ENCODE assay signal across 15 mouse cellular contexts in the genomic region with DNA sequence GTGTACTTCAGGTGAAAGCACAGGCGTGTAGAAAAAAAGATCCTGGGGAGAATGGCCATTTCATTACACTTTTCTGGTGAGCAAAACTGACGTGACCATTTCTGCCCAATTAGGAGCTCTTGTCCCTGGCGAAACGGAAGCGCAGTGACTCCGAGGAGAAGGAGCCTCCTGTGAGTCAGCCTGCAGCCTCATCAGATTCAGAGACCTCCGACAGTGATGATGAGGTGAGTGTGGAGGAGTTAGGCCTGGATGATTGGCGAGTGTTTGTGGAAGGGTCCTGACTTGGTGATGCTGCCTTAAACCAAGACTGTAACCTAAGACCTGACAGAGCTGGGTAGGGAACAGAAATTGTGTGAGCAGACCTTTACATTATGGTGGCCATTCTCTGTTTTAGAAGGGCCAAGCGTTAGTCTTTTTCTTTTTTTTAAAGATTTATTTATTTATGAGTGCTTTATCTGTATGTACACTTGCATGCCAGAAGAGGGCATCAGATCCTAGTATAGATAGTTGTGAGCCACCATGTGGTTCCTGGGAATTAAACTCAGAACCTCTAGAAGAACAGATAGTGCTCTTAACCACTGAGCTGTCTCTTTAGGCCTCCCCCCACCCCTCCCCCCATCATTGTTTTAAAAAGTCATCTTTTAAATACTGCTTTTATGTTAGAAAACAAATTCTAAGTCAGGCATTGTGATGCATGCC. TPM values are rescaled to one million over a fixed set of nuclear protein-coding genes. Genes with fewer than 3 reads are reported as not detected.
DNase-seq lines count a peak whose midpoint lies in the region; ATAC-seq and TF ChIP-seq lines count a peak whose summit lies in the region.
"Had no signal": no experiment of that assay in that cellular context is flagged by ENCODE, and none has a peak within 500 bp of the region (broad histone marks: within the 10 kb centered on the region; RNA-seq: fewer than 3 reads in every experiment).

No protein-coding gene starts in this region.

- no peaks in the 10 kb centered on the region for H3K9me3 ChIP-seq in heart, embryonic 11.5 days (replicated peaks; ENCODE audit: control insufficient read depth, low read length)
- H3K9me3 ChIP-seq in lung, postnatal 0 days (ENCODE audit: low read length), result no peaks in the 10 kb centered on the region
- no peaks in the 10 kb centered on the region for H3K9me3 ChIP-seq in stomach, postnatal 0 days (ENCODE audit: control insufficient read depth, low read length)
- no peaks in the 10 kb centered on the region for H3K9me3 ChIP-seq in embryonic facial prominence, embryonic 10.5 days
- H3K9me3 ChIP-seq: forebrain, embryonic 12.5 days; G1E; limb, embryonic 13.5 days; megakaryocyte, embryonic 14.5 days; neural tube, embryonic 13.5 days had no signal

- H3K36me3 ChIP-seq in heart, embryonic 11.5 days (ENCODE audit: control insufficient read depth, insufficient read depth, low read length), result no peaks in the 10 kb centered on the region
- no peaks in the 10 kb centered on the region for H3K36me3 ChIP-seq in lung, postnatal 0 days (ENCODE audit: insufficient read depth, low read length)
- 0 out of 2 replicates have a peak, but pooled peaks cover 2% of the 10 kb centered on the region for H3K36me3 ChIP-seq in stomach, postnatal 0 days (ENCODE audit: control insufficient read depth, insufficient read depth, low read length)
- peaks cover 76% of the 10 kb centered on the region for H3K36me3 ChIP-seq in embryonic facial prominence, embryonic 10.5 days (replicated peaks)

- peak; percentile 52 for DNase-seq in heart, adult 11 months
- DNase-seq in lung, postnatal 0 days (ENCODE audit: low spot score), result peak; percentile 42
- DNase-seq in lung, adult 18-20 months, result no peak
- peak; percentile 47 for DNase-seq in ZHBTc4 (ENCODE audit: low read depth, low spot score)
- DNase-seq in stomach, postnatal 0 days (ENCODE audit: low spot score), result no peak
- DNase-seq in embryonic facial prominence, embryonic 10.5 days (ENCODE audit: low spot score), result no peak
- DNase-seq in urinary bladder, postnatal 14 days (ENCODE audit: low spot score), result no peak
- DNase-seq: adrenal gland, adult 8-10 months; gastrocnemius, postnatal 25 days had no signal

- no peak overlapping the region for H3K4me2 ChIP-seq in heart, embryonic 11.5 days
- H3K4me2 ChIP-seq in lung, postnatal 0 days (replicated peaks; ENCODE audit: low read depth, low read length), result no peak overlapping the region
- H3K4me2 ChIP-seq in stomach, postnatal 0 days (replicated peaks; ENCODE audit: low read depth), result no peak overlapping the region
- H3K4me2 ChIP-seq: forebrain, embryonic 12.5 days; limb, embryonic 13.5 days; neural tube, embryonic 13.5 days had no signal

- no peak overlapping the region for H3K4me3 ChIP-seq in heart, embryonic 11.5 days (ENCODE audit: low read depth, low read length)
- no peak overlapping the region for H3K4me3 ChIP-seq in lung, postnatal 0 days (ENCODE audit: low read depth, low read length)
- no peak overlapping the region for H3K4me3 ChIP-seq in stomach, postnatal 0 days (ENCODE audit: low read depth, low read length)
- no peak overlapping the region for H3K4me3 ChIP-seq in embryonic facial prominence, embryonic 10.5 days
- H3K4me3 ChIP-seq: forebrain, embryonic 12.5 days; limb, embryonic 13.5 days; megakaryocyte, embryonic 14.5 days; neural tube, embryonic 13.5 days had no signal

- peak; percentile 50 for TF ChIP-seq CTCF in lung, postnatal 0 days (IDR thresholded peaks at IDR 0.05)
- peak; percentile 59 for TF ChIP-seq CTCF in stomach, postnatal 0 days (IDR thresholded peaks at IDR 0.05; ENCODE audit: low read depth)

- H3K4me1 ChIP-seq in heart, embryonic 11.5 days (ENCODE audit: control insufficient read depth, insufficient read depth, low read length), result 0 out of 2 replicates have a peak, but pooled peaks cover 5% of the 10 kb centered on the region
- H3K4me1 ChIP-seq in lung, postnatal 0 days (ENCODE audit: insufficient read depth, low read depth, low read length), result no peaks in the 10 kb centered on the region
- H3K4me1 ChIP-seq in stomach, postnatal 0 days (replicated peaks; ENCODE audit: control insufficient read depth, insufficient read depth), result no peaks in the 10 kb centered on the region
- no peaks in the 10 kb centered on the region for H3K4me1 ChIP-seq in embryonic facial prominence, embryonic 10.5 days
- H3K4me1 ChIP-seq: forebrain, embryonic 12.5 days; limb, embryonic 13.5 days; neural tube, embryonic 13.5 days had no signal

- no peak overlapping the region for H3K9ac ChIP-seq in heart, embryonic 11.5 days (ENCODE audit: low read depth, low read length)
- no peak overlapping the region for H3K9ac ChIP-seq in lung, postnatal 0 days (replicated peaks; ENCODE audit: low read depth)
- H3K9ac ChIP-seq in stomach, postnatal 0 days (ENCODE audit: low read length), result no peak overlapping the region
- H3K9ac ChIP-seq: forebrain, embryonic 12.5 days; limb, embryonic 13.5 days; neural tube, embryonic 13.5 days had no signal

- 78% methylated on average over 9 of the region's 9 CpGs for WGBS in heart, embryonic 11.5 days (ENCODE audit: insufficient replicate concordance)
- WGBS in lung, postnatal 0 days, result 64% methylated on average over 9 of the region's 9 CpGs
- WGBS in stomach, postnatal 0 days, result 79% methylated on average over 9 of the region's 9 CpGs
- 81% methylated on average over 9 of the region's 9 CpGs for WGBS in embryonic facial prominence, embryonic 10.5 days

- H3K27me3 ChIP-seq in heart, embryonic 11.5 days (ENCODE audit: control insufficient read depth, insufficient read depth, low read length), result no peaks in the 10 kb centered on the region
- H3K27me3 ChIP-seq in lung, postnatal 0 days (replicated peaks; ENCODE audit: insufficient read depth, low read length), result no peaks in the 10 kb centered on the region
- no peaks in the 10 kb centered on the region for H3K27me3 ChIP-seq in stomach, postnatal 0 days (ENCODE audit: control insufficient read depth, insufficient read depth, low read length)
- H3K27me3 ChIP-seq in embryonic facial prominence, embryonic 10.5 days (replicated peaks; ENCODE audit: low read depth, poor library complexity, severe bottlenecking), result no peaks in the 10 kb centered on the region
- H3K27me3 ChIP-seq: forebrain, embryonic 12.5 days; limb, embryonic 13.5 days; megakaryocyte, embryonic 14.5 days; neural tube, embryonic 13.5 days had no signal

- no peak for ATAC-seq in heart, embryonic 11.5 days (replicated peaks; ENCODE audit: insufficient number of reproducible peaks, low FRiP score, low TSS enrichment)
- peak; percentile 78 for ATAC-seq in lung, postnatal 0 days
- no peak for ATAC-seq in stomach, postnatal 0 days (ENCODE audit: low FRiP score, low TSS enrichment)

- TF ChIP-seq EP300 in lung, postnatal 0 days (IDR thresholded peaks at IDR 0.05), result no peak
- no peak for TF ChIP-seq EP300 in stomach, postnatal 0 days (optimal IDR thresholded peaks at IDR 0.05)

- H3K27ac ChIP-seq in heart, embryonic 11.5 days (ENCODE audit: low read depth, low read length), result no peak overlapping the region
- no peak overlapping the region for H3K27ac ChIP-seq in lung, postnatal 0 days (ENCODE audit: low read length)
- H3K27ac ChIP-seq in stomach, postnatal 0 days (replicated peaks), result no peak overlapping the region
- no peak overlapping the region for H3K27ac ChIP-seq in embryonic facial prominence, embryonic 10.5 days (replicated peaks)
- H3K27ac ChIP-seq: forebrain, embryonic 12.5 days; limb, embryonic 13.5 days; neural tube, embryonic 13.5 days had no signal

RNA-seq across cellular contexts. Expression of gene Rtf1, which starts 17.3 kb away (rescaled TPM):
- 20.3 and 24.0 TPM in 2 replicates for polyA plus RNA-seq in heart, embryonic 11.5 days (2014; fragmentation: Nextera tagmentation; extraction: Ambion mirVana)
- 39.2 and 40.0 TPM in 2 replicates for polyA plus RNA-seq in lung, postnatal 0 days (2015; fragmentation: Nextera tagmentation; extraction: Ambion mirVana)
- 27.4 and 33.2 TPM in 2 replicates for polyA plus RNA-seq in stomach, postnatal 0 days (2015; fragmentation: Nextera tagmentation; extraction: Ambion mirVana)
- polyA plus RNA-seq in embryonic facial prominence, embryonic 10.5 days (2016; fragmentation: Nextera tagmentation; extraction: Ambion mirVana), result 61.1 and 63.7 TPM in 2 replicates

RNA-seq across cellular contexts. Expression of gene Ndufaf1, which starts 29.5 kb away (rescaled TPM):
- polyA plus RNA-seq in heart, embryonic 11.5 days (2014; fragmentation: Nextera tagmentation; extraction: Ambion mirVana), result 54.5 and 64.1 TPM in 2 replicates
- polyA plus RNA-seq in lung, postnatal 0 days (2015; fragmentation: Nextera tagmentation; extraction: Ambion mirVana), result 22.8 and 23.3 TPM in 2 replicates
- 28.0 and 28.6 TPM in 2 replicates for polyA plus RNA-seq in stomach, postnatal 0 days (2015; fragmentation: Nextera tagmentation; extraction: Ambion mirVana)
- polyA plus RNA-seq in embryonic facial prominence, embryonic 10.5 days (2016; fragmentation: Nextera tagmentation; extraction: Ambion mirVana), result 49.7 and 49.8 TPM in 2 replicates

RNA-seq across cellular contexts. Expression of gene Itpka, which starts 50.0 kb away (rescaled TPM):
- 1.9 and 2.2 TPM in 2 replicates for polyA plus RNA-seq in heart, embryonic 11.5 days (2014; fragmentation: Nextera tagmentation; extraction: Ambion mirVana)
- 6.5 and 6.6 TPM in 2 replicates for polyA plus RNA-seq in lung, postnatal 0 days (2015; fragmentation: Nextera tagmentation; extraction: Ambion mirVana)
- polyA plus RNA-seq in stomach, postnatal 0 days (2015; fragmentation: Nextera tagmentation; extraction: Ambion mirVana), result 9.8 and 12.1 TPM in 2 replicates
- polyA plus RNA-seq in embryonic facial prominence, embryonic 10.5 days (2016; fragmentation: Nextera tagmentation; extraction: Ambion mirVana), result 0.79 and 0.89 TPM in 2 replicates

Comparison
In these comparisons a context has a peak if more than half of its experiments do, and no peak if none do; other contexts are left out.
1. DNase-seq: peak in heart, adult 11 months (single experiment), lung, postnatal 0 days (single experiment) and ZHBTc4 (single experiment); none in lung, adult 18-20 months (0 of 2), stomach, postnatal 0 days (single experiment), embryonic facial prominence, embryonic 10.5 days (single experiment) and urinary bladder, postnatal 14 days (single experiment).